Mouse (Mus musculus) CD4-positive, CD25-positive, alpha-beta regulatory T cell, adult 2 months (primary cell): Measurements from ENCODE around the gene Rogdi.
A peak's percentile ranks its signal among the peaks of the same experiment; 100 is the strongest.

Experiments used
- DNase-seq: peaks from one replicate; pipeline ENCODE4 v3.0.0-alpha.2; 2012; ENCODE audit warnings: low read depth, low spot score

The Rogdi gene

DNA sequence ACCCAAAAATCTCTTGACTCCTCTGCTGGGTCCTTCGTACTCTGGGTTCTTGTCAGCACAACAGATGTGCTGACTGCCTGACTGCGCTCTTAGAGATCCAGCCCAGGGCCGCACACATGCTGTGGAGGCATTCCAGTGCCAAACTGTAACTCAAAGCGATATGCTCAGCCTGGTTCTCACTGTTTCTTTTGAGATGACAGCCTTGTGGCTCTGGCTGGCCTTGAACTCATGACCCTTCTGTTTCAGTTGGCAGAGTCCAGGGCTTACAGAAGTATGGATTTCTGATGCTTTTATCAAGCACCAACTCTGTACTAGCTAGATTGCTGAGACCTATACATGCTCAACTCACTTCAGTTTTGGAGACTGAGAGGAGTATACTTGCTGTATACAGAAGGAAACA is 20.1 kb downstream of the Rogdi start:
- no peak for DNase-seq

DNA sequence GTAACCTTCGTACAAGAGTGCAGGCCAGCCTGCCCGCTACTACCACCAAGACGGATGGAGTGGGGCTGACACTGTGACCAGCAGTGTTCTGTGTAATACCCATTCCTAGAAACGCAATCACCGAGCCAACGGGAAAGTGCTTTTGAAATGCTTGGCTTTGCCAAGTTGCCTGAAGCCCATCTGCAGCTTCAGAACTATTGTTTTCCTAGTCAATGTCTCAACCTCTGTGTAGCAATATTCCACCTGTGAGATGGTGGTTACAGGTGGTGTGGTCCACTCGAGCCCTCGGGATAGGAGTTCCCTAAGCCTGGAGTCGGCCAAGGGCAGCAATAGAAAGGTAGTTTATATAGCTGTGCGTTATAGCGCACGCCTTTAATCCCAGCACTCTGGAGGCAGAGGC is 28.6 kb downstream of the Rogdi start:
- DNase-seq: no peak

DNA sequence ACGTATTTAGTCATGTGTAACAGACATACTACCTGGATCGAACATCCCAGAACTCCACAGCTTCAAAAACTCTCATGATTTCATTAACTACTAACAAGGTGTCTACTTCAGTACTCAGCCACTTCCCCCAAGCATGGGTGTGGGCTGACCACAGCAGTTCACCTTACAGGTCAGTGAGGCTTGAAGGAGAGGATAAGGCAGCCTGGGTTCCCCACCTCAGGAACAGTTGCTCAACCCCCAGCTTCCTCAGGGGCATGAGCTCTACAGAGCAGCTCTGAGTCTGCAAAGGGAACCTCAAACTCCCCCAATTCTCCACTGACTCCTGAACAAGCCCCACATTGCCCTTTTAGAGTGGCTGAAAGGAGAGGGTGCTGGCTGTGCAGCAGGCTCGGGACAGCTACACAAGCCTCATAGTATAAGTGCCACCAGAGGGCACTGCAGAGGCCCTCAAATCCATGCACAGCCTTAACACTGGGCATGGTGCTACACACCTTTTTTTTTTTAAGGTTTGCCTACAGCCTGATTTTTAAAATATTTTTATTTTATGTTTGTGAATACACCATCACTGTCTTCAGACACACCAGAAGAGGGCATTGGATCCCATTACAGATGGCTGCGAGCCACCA is 33.5 kb downstream of the Rogdi start:
- peak; percentile 70 for DNase-seq

DNA sequence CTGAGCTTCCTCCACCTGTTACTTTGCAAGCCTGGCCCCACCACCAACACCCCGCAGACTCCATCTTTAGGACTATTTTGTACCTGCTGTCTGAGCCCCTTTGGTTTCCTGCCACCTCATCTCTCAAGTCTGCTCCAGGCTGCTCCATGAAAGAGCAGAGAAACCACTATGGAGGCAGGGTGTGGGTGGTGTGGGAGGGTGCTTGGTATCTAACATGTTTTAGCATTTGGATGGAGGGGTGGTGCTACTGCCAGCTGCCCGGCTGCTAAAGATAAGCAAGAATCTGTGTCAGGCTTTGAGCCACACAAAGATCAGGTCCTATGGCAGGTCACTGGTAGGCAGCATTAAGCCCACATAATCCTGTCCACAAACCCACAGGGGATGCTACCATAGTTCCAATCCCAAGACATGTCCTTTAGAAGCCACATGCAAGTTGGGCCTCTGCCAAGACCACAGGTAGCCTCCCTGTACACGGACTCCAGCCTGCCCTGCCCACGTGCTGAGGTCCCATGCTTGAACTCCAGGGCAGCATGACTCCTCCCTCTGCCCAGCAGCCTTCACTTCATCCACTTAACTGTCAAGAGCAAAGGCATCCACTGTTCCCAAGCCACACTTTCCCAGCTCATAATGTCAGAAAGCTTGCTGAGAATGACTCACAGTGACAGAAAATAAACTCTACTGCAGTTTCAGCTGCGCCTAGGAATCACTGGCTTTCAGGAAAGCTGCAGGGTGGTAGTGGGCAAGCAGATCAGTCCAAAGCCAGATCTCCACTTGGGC is 34.9 kb downstream of the Rogdi start:
- no peak for DNase-seq

DNA sequence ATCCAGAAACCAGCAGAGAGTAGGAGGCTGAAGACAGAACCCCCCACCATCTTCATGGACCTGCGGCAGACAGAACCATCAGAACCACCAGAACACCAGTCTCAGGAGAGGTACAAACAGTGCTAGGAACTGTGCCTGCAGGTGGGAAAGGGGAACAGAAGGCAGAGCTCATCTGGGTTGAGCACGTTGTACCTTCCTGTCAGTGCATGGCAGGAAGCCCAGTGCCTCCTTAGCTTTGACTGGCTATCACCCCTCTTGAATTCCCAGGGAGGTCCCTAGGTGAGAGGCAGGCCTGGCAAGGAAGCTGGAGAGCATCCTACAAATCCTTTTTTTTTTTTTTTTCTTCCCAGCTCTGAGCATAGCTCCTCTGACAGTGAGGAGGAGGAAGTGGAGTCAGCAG is 37.2 kb downstream of the Rogdi start:
- no peak for DNase-seq

DNA sequence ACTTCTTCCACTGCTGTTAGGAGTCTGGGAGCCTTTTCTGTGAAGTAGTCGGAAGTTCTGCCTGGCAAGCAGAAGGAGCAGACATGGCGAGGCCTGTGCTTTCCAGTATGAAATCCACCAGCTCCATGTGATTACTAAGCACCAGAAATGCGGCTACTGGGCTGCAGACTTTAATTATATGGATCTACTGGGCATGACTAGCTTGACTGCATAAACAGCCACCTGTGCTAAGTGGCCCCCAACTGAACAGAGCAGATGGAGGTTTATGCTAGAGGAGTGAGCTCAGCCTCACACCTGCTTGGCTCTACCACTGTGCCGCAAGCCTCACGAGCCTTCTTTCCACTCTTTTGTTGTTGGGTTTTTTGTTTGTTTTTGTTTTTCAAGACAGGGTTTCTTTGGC is 38.8 kb downstream of the Rogdi start:
- no peak for DNase-seq

DNA sequence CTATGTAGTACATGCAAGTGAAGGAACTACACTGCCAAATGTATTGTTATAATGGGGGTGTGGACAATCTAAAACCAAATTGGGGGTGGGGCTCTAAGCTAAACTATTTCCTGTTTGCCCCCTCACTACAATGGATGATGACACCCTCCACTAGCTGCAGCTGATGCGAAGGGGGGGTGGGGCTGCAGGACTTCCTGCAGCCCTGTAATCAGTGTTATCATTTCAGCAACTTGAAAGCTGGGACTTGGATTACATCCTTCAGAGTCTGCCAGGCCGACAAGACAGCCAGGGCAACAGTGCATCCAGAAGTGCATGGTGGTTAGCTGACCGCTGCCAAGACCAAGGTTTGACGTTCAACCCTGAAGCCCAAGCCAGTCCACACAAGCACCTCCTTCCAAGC is 41.7 kb downstream of the Rogdi start:
- no peak for DNase-seq

DNA sequence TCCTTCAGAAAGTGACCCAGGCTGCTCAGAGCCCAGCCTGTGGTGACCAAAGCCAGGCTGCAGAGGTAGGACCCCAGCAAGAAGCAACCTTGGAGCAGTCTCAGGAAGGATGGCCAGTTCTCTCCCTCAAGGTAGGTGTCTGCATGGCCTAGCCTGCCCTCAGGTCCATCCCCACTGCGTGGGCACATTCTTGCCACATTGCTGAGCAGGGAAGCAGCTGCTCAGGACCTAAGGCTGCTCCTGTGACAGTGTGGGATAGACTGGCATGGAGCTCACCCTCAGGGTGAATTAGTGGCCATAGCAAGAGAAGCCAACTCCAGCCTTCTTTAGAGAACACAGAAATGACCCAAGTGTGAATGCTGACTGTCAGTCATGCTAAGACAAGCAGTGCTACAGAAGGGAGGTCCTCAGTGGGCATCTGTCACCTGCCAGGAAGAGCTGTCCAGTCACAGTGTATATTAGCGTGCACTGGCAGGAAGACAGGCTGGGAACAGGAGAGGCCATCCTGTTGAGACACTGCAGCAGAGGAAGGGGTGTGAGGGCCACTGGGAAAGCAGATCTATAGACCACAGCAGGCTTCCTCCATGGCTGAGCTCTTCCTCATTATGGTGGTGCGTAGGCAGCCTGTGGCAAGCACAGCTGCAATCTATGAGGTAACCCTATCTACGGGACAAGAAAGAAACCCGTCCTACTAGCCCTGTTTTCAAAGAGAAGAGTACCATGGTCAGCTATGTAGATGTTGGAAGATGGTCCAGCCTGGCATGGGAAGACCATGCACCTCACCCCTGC is 44.1 kb downstream of the Rogdi start:
- DNase-seq: no peak

DNA sequence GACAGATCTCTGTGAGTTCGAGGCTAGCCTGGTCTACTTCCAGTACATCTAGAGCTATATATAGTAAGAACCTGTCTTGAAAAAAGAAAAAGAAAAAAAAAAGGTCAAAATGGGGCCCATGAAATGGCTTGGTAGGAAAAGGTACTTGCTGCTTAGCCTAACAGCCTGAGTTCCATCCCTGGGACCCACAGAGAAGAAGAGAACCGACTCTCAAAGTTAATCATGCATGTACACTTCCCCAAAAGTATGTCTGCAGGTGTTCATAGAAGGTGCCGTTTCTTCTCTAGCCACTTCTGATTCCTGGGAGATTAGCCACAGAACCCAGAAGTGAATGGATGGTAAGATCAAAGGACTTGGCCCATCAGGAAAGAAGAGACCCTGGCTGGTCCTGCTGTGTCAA is 44.9 kb downstream of the Rogdi start:
- no peak for DNase-seq

DNA sequence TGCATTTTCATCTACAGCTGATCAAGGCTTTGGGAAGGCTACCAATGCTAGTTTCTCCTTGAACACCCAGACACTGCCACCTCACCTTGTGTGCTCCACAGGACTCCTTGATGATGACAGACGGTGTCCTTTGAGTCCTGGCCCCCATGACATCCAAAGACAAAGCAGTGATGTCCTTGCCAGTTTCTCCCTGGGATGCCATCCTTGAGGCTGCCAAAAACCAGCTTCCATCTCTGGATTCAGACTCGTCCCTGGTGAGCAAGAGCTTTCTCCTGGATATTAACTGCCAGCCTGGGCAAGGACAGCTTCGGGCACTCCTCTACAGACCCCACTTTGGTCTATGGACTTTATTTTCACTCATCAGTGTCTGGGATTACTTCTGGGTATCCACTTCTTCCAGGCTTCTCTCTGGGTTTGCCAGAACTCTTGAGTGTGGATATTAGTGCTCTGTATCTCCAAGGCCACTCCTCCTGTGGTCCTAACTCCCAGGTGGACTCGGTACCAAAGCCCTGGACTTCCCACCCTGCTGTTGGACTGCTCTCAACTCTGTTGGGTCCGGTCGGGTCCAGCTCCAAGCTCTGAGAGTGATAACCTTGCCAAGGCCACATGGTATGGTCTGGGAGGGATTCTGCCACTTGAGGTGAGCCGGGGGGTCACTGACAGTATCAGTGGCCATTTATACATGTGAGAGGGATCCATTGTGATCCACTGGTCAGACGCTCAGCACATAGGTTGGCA is 47.8 kb downstream of the Rogdi start:
- DNase-seq: no peak

DNA sequence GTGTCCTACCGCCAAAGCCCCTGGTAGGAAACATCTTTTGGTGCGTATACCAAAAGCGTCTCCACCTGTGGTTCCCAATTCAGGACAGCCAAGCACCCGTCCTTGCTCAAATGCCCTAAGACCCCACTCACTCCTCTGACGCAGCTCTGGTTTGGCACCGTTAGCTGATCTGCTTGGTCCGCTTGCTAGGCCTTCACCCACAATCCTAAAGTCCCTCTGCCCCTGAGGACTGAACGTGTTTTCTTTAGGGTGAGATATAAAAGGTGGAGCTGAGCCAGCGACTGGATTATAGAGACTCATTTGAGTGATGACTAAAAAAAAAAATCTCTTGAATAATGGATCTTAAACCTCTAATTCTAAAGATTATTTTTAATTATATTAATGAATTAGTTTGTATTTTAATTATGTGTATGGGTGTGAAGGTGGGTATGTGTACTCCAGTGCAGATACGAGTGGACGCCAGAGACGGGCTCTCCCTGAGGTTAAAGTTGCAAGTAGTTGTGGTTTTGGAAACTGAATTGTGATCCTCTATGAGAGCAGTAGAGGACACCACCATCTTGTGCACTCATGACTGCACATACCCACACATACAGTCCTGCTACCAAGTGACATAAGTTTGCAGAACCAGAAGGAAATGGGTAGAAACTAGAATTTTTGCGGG is 48.5 kb downstream of the Rogdi start:
- DNase-seq: peak; percentile 12

DNA sequence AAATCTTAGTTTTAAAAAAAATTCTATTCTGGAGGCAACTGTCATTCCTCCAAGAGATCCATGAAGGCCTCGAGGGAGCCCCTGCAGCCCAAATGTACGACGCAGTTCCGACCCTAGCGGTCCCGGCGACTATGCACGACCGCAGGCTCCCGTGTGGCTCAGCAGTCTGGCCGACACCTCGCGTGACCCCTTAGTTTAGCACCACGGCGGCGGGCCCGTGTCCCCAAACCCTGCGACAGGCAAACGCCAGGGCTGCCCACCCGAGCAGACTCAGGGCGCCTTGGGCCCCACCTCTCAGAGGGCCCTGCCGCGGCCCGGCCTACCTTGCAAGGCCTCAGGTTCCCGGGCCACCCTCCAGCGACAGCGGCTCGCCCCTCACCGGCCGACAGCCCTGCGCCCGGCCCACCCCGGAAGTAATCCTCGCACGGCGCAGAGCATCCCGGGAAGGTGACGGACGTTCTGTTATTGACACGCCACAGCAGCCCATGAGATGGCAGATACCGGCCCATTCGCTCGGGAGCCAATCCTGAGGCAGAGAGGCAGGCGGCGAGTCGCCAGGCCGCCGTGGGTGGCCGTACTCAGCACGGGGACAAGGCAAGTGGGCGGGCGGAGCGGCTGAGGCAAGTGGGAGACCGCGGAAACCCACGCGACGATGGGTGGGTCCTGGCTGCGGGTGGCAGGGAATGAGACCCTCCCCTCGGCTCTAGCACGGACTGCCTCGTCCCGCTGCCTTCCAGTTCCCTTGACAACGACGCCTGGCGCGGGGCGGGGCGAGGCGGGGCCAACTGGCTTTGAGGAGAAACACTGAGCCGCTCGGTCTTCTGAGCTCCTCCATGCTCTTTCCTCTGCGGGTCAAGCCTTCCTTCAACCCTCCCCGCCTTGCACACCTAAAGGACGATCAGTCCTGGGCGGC is 49.3 kb downstream of the Rogdi start, which contains the start of gene Anks3:
Gene Anks3, minus strand, starts transcription at position 409 of the 913 bp plus-strand sequence.
- peak; percentile 92 for DNase-seq

DNA sequence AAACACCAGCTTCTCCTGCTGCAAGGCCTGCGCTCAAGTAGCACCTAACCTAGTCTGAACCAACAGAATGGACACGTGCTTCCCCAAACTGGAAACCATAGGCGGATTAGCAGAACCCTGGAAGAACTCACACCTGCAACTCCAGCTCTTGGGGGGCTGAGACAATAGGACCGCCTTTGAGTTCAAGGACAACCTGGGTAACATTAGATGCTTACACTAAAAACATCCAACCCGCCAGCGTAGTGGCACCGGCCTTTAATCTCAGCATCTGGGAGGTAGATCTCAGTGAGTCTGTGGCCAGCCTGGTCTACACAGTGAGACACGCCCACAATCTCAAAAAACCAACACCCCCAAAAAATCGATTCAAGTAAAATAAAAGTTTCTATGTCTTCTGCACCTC is 50.0 kb downstream of the Rogdi start:
- peak; percentile 23 for DNase-seq

DNA sequence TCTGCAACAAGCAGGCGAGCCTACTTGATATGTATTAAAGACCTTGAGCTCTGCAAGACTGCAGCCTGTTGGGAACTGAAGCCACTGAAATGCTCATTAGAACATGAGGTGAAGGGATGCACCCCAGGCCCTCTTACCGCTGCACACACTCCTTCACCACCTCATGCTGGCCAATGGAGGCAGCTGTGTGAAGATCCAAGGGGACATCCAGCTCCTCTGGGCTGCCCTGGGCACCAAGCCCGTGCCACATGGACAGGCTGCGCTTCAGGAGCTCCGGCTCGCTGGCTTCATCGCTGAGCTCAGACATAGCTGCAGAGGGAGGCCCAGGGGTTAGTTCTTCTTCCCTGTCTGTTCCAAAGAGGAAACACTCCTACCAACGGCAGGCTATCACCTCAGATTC is 53.1 kb downstream of the Rogdi start:
- DNase-seq: no peak
